Mouse (Mus musculus) spleen, postnatal 14 days (tissue): ENCODE results near the gene Olfr1047.
"Not testable (repeated sequence)": the region's sequence is repeated elsewhere in the genome, so short reads cannot be mapped to it uniquely, and the experiment has no call there.

ENCODE experiments used
- DNase-seq, 2 experiments: peaks; one replicate each; pipeline ENCODE4 v3.0.0; 2021 to 2022; ENCODE audit warnings: low spot score in 2 of 2

The Olfr1047 gene

GRCm38 (mm10) chr2:86231301-86231700 is at the start of gene Olfr1047:
Olfr1047 (minus strand) TSS chr2:86231401.
- no peak for DNase-seq

- DNase-seq = not testable (repeated sequence)
Measured at GRCm38 (mm10) chr2:86278988-86279387, 47.8 kb upstream of the Olfr1047 start, which contains the start of gene Olfr1051. Olfr1051 (minus strand) TSS chr2:86279088.

DNA sequence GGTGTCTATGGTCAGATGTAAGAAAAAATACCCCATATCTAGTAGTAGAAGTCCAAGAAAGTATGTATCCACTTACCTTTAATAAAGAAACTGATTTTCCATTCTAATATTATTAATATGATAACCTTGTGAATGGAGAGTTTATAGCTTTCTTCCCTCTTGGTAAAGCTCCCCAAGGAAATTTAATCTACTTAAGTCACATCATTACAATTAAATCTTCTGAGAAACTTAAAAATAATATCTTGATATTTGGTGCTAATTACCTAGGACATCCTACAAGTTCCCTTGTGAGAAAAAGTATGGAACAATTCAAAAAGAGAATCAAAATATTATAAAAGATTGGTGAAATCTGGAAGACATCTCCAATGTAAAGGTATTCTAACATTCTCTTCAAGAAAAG is 27.0 kb upstream of the Olfr1047 start, which contains the start of gene Olfr1049:
Gene Olfr1049 (minus strand): TSS at position 101 of the 400 bp plus-strand sequence.
- DNase-seq = not testable (repeated sequence)

DNA sequence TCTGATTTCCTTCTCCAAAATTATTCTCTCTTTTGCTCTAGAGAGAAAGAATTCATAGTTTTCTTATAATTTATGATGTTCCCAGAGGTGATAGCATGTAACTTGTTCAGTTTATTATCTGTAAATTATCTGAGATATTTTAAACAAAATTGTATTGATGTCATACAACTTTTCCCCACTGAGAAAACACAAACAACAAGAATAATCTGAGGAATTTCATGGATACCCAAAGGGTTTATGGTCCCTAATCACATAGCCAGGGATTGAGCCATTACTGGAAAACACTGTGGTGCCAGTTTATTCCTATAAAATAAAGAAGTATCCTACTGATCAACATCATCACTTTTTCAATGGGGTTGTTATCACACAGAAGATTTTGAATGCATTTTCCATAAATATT is 9.0 kb upstream of the Olfr1047 start, which contains the start of gene Olfr1048:
Gene Olfr1048 (minus strand): TSS at position 101 of the 400 bp plus-strand sequence.
- no peak for DNase-seq

DNA sequence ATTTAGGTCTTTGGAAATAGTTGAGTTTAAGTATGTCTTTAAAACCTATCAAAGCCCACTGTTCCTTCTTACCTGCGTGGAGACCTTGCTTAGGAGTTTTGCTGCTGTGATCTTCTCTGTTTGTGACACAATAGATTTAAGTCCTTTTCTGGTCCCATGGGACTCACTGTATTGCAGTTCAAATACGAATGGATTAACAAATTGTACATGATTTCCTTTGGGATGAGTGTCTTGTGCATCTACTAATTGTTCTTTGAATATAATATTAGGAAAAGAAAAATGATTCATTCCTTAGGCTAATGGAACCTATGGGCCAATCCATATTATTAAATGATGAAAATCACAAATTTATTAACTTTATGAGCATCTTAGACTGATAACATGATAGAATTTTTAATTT is 12.0 kb downstream of the Olfr1047 start, which contains the start of gene Olfr1046:
Gene Olfr1046 (minus strand): TSS at position 101 of the 400 bp plus-strand sequence.
- no peak for DNase-seq

- no peak for DNase-seq
Measured at GRCm38 (mm10) chr2:86202909-86203308, 28.3 kb downstream of the Olfr1047 start, which contains the start of gene Olfr1045. Olfr1045 (minus strand) TSS chr2:86203009.

DNA sequence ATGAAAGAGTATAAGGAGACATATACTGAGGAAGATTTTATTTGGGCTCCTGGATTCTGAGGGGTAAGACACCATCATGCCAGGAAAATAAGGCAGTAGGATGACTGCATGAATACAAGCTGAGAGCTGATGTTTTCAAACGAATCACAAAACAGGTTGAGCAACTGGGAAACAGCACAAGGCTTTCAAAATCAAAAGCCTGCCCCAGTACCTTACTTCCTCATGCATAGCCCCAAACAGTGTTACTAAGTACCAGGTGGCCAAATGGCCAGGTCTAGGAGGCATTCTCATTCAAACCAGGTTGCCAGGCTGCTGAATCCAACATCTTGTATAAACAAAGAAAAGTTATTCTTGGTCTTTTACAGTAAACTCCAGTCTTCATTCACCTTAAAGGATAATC is 35.3 kb downstream of the Olfr1047 start:
- DNase-seq = no peak

DNA sequence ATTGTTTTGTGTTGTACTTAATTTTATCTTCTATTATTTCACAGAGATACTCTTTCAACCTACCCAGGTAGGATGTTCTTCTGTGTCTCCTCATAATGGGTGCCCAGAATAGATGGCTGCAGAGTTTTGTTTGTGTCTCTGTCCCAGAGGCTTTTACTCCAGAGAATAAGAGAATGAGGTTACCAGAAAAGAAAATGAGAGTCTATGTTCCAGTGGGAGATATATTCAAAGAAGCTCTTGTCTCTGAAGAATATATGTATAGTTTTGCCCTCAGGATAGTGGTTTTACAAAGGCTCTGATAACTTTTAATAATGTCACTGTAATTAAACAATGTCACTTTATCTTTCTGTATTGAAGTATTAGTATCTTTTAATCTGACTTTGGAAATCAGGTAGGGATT is 45.6 kb downstream of the Olfr1047 start, which contains the start of gene Olfr52:
Gene Olfr52 (minus strand): TSS at position 101 of the 400 bp plus-strand sequence.
- no peak for DNase-seq

GRCm38 (mm10) chr2:86179950-86180349 is 51.3 kb downstream of the Olfr1047 start:
- DNase-seq = no peak

DNA sequence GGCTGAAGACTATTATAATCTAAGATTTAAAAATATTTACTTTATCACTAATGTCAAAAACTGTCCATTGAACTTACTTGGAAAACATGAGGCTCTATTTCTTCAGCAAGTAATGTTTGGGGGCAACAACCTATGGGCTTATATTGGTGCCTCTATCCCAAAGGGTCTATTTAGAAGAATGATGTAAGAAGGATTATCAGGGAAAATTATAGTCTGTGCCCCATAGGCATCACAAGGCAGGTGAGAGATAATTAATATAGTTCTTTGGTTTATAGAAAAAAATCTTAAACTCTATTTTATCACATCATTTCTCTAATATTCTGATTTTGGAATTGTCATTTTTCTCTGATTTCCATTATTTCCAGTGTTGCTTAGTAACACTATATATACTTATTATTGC is 53.5 kb downstream of the Olfr1047 start, which contains the start of gene Olfr1044:
Gene Olfr1044 (minus strand): TSS at position 101 of the 400 bp plus-strand sequence.
- no peak for DNase-seq
